Mouse (Mus musculus): Measurements from ENCODE around the gene Zcchc10.

- TF ChIP-seq CTCF (conservative IDR thresholded peaks at IDR 0.05; ENCODE audit: low read length) (no peak), NANOG (IDR thresholded peaks at IDR 0.05; ENCODE audit: borderline replicate concordance, low read length) (no peak), POU5F1 (IDR thresholded peaks at IDR 0.05; ENCODE audit: borderline replicate concordance, low read length) (no peak)
Observed at GRCm38 (mm10) chr11:53314770-53315173, 9.7 kb upstream of the Zcchc10 start.
